Mouse (Mus musculus): ENCODE measurements around the gene Hcst. TPM values are rescaled to one million over a fixed set of nuclear protein-coding genes. Genes with fewer than 3 reads are reported as not detected.

Gene Hcst
- polyA plus RNA-seq, 1 experiment from 2014 or later, result 0.57 TPM

DNA sequence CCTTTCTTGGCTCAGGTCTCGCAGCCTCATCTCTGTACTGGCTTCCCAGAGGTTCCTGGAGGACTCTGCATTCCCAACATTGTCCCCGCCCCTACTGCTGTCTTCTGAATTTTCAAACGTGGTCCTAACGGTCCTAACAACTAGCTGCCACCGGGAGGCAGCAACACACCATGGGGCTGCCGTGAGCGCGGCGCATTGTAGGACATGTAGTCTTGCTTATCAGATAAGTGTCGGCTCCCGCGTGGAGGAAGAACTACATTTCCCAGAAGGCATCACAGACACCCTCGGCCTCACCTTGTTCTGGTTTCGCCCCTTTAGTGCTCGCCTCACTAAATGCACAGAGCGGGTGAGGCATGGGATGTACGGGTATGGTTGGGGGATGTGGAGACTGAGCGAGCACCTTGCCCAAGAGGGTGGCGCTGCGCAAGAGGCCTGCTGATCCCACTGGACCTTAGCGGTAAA is 46.1 kb downstream of the Hcst start:
- Histone ChIP-seq H3K4me3 (ENCODE audit: low read length) (peak overlapping the region; percentile 39), H3K27me3 (ENCODE audit: control insufficient read depth, insufficient read depth, low read length) (no peaks in the 10 kb centered on the region), H3K9ac (ENCODE audit: low read depth, low read length) (peak overlapping the region; percentile 47; the same call in 1 of the 2 replicates), H3K27ac (ENCODE audit: low read depth, low read length) (no peak overlapping the region), H3K9me3 (ENCODE audit: control insufficient read depth, low read length) (no peaks in the 10 kb centered on the region), H3K36me3 (ENCODE audit: control insufficient read depth, insufficient read depth, low read length) (no peaks in the 10 kb centered on the region), H3K4me2 (replicated peaks; ENCODE audit: low read depth, low read length) (peak overlapping the region; percentile 49), H3K4me1 (ENCODE audit: control insufficient read depth, insufficient read depth, low read length) (no peaks in the 10 kb centered on the region)
- WGBS, result under 1% methylated on average over 21 of the region's 21 CpGs
- ATAC-seq (ENCODE audit: low FRiP score, low TSS enrichment), result peak; percentile 99

Other genes with a start within 250 kb of the Hcst start
- gene Cox7a1, start 235.7 kb downstream of the Hcst start, polyA plus RNA-seq (2014; fragmentation: Nextera tagmentation; extraction: Ambion mirVana), result 4.5 TPM in 2 replicates
- gene Capns1, start 221.0 kb downstream of the Hcst start, polyA plus RNA-seq (2014; fragmentation: Nextera tagmentation; extraction: Ambion mirVana), result 83.1 and 120 TPM in 2 replicates
- gene Polr2i, start 187.9 kb downstream of the Hcst start, polyA plus RNA-seq (2014; fragmentation: Nextera tagmentation; extraction: Ambion mirVana), result 173 and 268 TPM in 2 replicates
- gene Tbcb, start 187.6 kb downstream of the Hcst start, polyA plus RNA-seq (2014; fragmentation: Nextera tagmentation; extraction: Ambion mirVana), result 174 and 199 TPM in 2 replicates
- gene Ovol3, start 184.1 kb downstream of the Hcst start, polyA plus RNA-seq (2014; fragmentation: Nextera tagmentation; extraction: Ambion mirVana), result not detected in 2 replicates
- 0.22 and 0.43 TPM in 2 replicates for gene Thap8, start 139.8 kb downstream of the Hcst start, polyA plus RNA-seq (2014; fragmentation: Nextera tagmentation; extraction: Ambion mirVana)
- gene Wdr62, start 139.4 kb downstream of the Hcst start, polyA plus RNA-seq (2014; fragmentation: Nextera tagmentation; extraction: Ambion mirVana), result 7.8 and 11.1 TPM in 2 replicates
- 30.7 and 51.1 TPM in 2 replicates for gene Clip3, start 128.1 kb downstream of the Hcst start, polyA plus RNA-seq (2014; fragmentation: Nextera tagmentation; extraction: Ambion mirVana)
- gene Alkbh6, start 111.1 kb downstream of the Hcst start, polyA plus RNA-seq (2014; fragmentation: Nextera tagmentation; extraction: Ambion mirVana), result 85.5 and 112 TPM in 2 replicates
- 43.5 and 72.9 TPM in 2 replicates for gene Syne4, start 105.0 kb downstream of the Hcst start, polyA plus RNA-seq (2014; fragmentation: Nextera tagmentation; extraction: Ambion mirVana)
- gene E130208F15Rik, start 98.1 kb downstream of the Hcst start, polyA plus RNA-seq (2014; fragmentation: Nextera tagmentation; extraction: Ambion mirVana), result not detected in 2 replicates
- gene Sdhaf1, start 96.0 kb downstream of the Hcst start, polyA plus RNA-seq (2014; fragmentation: Nextera tagmentation; extraction: Ambion mirVana), result 20.6 and 21.5 TPM in 2 replicates
- gene Lrfn3, start 57.1 kb downstream of the Hcst start, polyA plus RNA-seq (2014; fragmentation: Nextera tagmentation; extraction: Ambion mirVana), result 5.8 and 7.2 TPM in 2 replicates
- 23.8 and 26.7 TPM in 2 replicates for gene Tyrobp, start 6.1 kb downstream of the Hcst start, polyA plus RNA-seq (2014; fragmentation: Nextera tagmentation; extraction: Ambion mirVana)
- gene Nfkbid, start 1.9 kb upstream of the Hcst start, polyA plus RNA-seq (2014; fragmentation: Nextera tagmentation; extraction: Ambion mirVana), result 1.1 and 1.9 TPM in 2 replicates
- 16.7 and 19.0 TPM in 2 replicates for gene Aplp1, start 25.7 kb upstream of the Hcst start, polyA plus RNA-seq (2014; fragmentation: Nextera tagmentation; extraction: Ambion mirVana)
- 0.20 and 0.54 TPM in 2 replicates for gene Kirrel2, start 37.8 kb upstream of the Hcst start, polyA plus RNA-seq (2014; fragmentation: Nextera tagmentation; extraction: Ambion mirVana)
- 2.7 and 3.0 TPM in 2 replicates for gene Nphs1, start 38.5 kb upstream of the Hcst start, polyA plus RNA-seq (2014; fragmentation: Nextera tagmentation; extraction: Ambion mirVana)
- 0.94 and 2.3 TPM in 2 replicates for gene Prodh2, start 73.8 kb upstream of the Hcst start, polyA plus RNA-seq (2014; fragmentation: Nextera tagmentation; extraction: Ambion mirVana)
- gene Arhgap33, start 115.2 kb upstream of the Hcst start, polyA plus RNA-seq (2014; fragmentation: Nextera tagmentation; extraction: Ambion mirVana), result 13.4 and 17.3 TPM in 2 replicates
- gene Hspb6, start 132.3 kb upstream of the Hcst start, polyA plus RNA-seq (2014; fragmentation: Nextera tagmentation; extraction: Ambion mirVana), result 8.9 and 9.2 TPM in 2 replicates
- 15.2 and 25.0 TPM in 2 replicates for gene Proser3, start 132.4 kb upstream of the Hcst start, polyA plus RNA-seq (2014; fragmentation: Nextera tagmentation; extraction: Ambion mirVana)
- 38.5 and 48.0 TPM in 2 replicates for gene Lin37, start 140.0 kb upstream of the Hcst start, polyA plus RNA-seq (2014; fragmentation: Nextera tagmentation; extraction: Ambion mirVana)
- gene U2af1l4, start 143.4 kb upstream of the Hcst start, polyA plus RNA-seq (2014; fragmentation: Nextera tagmentation; extraction: Ambion mirVana), result 109 and 119 TPM in 2 replicates
- gene Gm49396, start 143.5 kb upstream of the Hcst start, polyA plus RNA-seq (2014; fragmentation: Nextera tagmentation; extraction: Ambion mirVana), result 8.0 and 11.3 TPM in 2 replicates
- 121 and 182 TPM in 2 replicates for gene Psenen, start 143.8 kb upstream of the Hcst start, polyA plus RNA-seq (2014; fragmentation: Nextera tagmentation; extraction: Ambion mirVana)
- 2.9 and 3.7 TPM in 2 replicates for gene Igflr1, start 145.6 kb upstream of the Hcst start, polyA plus RNA-seq (2014; fragmentation: Nextera tagmentation; extraction: Ambion mirVana)
- 12.3 and 13.6 TPM in 2 replicates for gene Kmt2b, start 168.9 kb upstream of the Hcst start, polyA plus RNA-seq (2014; fragmentation: Nextera tagmentation; extraction: Ambion mirVana)
- 0.21 and 0.22 TPM in 2 replicates for gene Zbtb32, start 179.1 kb upstream of the Hcst start, polyA plus RNA-seq (2014; fragmentation: Nextera tagmentation; extraction: Ambion mirVana)
- gene Upk1a, start 193.0 kb upstream of the Hcst start, polyA plus RNA-seq (2014; fragmentation: Nextera tagmentation; extraction: Ambion mirVana), result 2.2 and 2.3 TPM in 2 replicates
- 961 and 1,287 TPM in 2 replicates for gene Cox6b1, start 206.3 kb upstream of the Hcst start, polyA plus RNA-seq (2014; fragmentation: Nextera tagmentation; extraction: Ambion mirVana)
- gene Etv2, start 216.0 kb upstream of the Hcst start, polyA plus RNA-seq (2014; fragmentation: Nextera tagmentation; extraction: Ambion mirVana), result not detected in 2 replicates
- 93.4 and 111 TPM in 2 replicates for gene Rbm42, start 230.5 kb upstream of the Hcst start, polyA plus RNA-seq (2014; fragmentation: Nextera tagmentation; extraction: Ambion mirVana)
- gene Haus5, start 245.1 kb upstream of the Hcst start, polyA plus RNA-seq (2014; fragmentation: Nextera tagmentation; extraction: Ambion mirVana), result 45.8 and 58.6 TPM in 2 replicates